Mouse (Mus musculus) layer of hippocampus, adult 11-12 months (tissue): ENCODE measurements around the gene Polr1d.

Experiments
- DNase-seq: peaks from one replicate; pipeline ENCODE4 v3.0.0; 2022; ENCODE audit warnings: low spot score

Polr1d gene

DNA sequence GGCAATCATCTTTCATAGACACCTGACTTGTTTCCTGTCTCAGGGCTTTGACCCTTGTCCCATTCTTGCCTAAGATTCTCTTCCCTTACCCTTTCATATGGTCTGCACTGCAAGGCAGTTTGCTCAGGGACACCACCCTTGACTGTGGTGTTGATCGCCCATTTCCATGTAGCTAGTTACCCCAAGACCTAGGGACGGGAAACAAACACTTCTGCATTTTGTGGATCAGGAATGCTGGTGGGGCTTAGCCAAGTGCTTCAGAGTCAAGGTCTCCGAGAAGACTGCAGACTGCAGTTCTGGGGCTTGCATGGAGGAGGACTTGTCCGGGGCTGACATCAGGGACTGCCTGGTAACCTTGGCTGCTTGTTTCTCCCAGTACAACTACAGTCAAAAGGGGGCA is 10.0 kb downstream of the Polr1d start:
- DNase-seq: no peak

DNA sequence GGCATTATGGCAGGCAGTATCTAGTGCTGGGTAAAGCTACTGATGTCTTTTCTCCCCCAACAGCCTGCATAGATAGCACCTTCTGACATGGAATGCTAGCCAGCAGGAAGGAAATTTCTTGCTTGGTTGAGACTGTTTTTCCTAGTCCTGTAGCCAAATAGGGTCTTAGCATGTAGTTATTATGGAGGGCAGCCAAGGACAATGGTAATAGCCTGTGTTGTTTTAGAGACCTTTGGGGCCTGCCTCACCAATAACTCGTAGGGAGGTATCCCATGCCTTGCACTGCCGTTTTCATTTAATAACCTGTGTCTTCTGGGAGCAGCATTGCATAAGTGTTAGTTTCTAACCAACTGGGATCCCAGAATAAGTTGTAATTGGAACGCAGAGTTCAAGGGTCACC is 13.0 kb downstream of the Polr1d start:
- DNase-seq: no peak

DNA sequence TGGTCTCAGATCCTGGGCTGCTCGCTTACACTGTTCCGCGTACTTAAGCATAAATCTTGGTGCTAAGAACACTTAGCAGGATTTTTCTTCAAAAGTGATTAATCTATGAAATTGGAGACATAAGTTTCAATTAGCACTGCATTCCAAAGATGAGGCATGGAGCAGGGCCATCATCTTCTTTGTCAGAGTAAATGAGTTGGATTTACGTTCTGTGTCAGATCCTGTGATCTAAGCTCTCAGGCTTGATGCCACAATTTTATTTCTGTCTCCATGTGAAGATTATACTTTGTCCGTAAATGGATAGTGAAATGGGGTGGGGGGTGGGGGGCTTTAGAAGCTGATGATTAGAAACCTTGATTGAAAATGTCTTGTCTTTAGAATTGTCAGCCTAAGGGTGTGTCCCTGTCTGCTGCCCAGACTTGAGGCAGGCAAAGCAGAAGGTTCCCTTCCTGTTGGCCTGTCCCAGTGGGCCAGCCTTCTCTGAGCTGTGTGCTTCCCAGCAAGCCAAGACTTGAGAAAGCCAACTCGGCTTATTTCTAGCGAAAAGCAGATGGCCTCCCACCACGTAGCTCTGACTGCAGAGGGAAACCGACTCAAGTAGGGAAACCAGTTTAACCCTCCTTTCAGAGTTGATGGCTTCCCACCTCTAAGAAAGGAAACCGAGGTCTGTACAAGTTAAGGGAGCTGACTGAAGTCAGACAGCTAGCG is 13.6 kb downstream of the Polr1d start:
- DNase-seq: no peak

DNA sequence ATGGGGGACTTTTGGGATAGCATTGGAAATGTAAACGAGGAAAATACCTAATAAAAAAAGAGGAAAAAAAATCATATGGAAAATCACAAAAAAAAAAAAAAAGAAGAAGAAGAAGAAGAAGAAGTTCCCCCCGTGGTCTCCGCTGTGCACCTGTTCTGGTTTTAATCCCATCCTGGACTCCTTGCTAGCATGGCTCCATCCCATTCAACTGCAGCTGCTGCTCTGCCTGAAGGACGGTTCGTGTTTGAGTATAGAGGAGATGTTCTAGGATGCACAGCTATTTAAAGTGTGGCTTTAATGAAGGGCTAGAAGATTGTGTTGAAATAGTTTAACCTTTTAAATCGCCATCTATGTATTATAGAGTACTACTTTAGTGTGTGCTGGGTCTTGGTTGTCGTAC is 15.6 kb downstream of the Polr1d start:
- no peak for DNase-seq

DNA sequence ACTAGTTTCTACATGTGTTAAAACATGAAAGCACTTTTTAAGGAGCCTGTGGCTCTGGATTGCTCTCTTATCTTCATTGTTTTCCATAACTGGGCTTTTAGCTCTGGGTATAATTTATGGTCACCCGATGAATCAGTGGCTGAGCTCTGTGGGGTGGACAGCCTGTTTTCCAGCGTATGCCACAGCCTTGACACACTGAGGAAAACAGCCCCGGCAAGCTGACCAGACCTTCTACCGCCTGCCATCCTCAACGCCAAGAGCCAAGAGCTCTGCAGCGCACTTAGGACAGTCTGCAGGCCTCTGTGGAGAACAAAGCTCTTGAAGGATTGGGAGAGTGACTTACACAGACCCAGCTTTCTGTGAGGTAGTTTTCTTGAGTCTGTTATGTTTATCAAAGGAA is 17.4 kb downstream of the Polr1d start:
- DNase-seq: no peak

DNA sequence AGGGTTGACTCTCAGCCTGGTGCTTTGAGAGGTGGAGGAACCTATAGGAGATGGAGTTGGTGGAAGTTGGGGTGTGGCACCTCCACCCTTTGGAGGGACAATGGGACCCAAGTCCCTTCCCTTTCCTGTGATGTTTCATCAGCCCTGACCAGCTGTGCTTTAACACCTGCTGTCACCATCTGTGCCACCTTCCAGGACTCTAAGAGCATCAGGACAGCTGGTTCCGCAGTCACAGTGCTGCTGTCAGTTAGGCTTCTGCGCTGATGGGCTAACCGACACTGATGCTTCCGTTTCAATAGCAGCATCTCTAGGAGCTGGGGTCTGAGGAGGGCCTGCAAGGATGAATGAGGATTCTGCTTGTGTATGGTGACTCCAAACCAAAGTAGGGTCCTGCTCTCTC is 19.7 kb downstream of the Polr1d start:
- DNase-seq: no peak

DNA sequence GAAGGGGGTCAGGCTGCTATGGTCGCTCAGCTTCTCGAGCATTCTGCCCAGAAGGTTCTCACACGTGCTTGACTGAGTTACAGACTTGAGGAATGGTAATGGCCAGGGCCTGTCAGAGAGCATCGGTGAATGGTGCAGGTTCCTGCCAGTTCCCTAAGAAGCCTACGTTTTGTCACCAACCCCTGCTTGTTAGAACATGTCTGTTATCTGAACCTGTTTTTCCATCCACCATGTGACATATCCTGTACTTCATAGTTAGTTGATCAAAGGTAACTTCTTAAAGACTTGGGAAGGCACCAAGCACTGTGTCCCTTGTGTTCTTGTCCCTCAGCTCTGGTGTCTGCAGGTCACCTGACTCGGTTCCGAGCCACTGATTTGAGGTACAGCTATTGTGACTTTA is 21.8 kb downstream of the Polr1d start:
- no peak for DNase-seq

DNA sequence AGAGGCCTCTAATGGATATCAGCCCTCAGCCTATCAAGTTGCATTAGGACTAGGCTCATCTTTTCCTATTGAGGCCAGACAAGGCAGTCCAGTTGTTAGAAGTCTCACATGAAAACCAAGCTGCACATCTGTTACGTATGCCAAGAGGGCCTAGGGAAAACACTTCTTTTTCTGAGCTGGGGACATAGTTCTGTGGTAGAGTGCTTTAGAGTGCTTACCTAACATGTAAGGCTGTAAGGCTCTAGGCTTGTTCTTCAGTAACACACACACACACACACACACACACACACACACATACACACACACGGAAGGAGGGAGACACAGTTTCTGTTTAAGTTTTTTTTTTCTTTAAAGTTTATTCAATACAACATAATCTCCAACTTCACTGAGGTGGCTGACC is 23.3 kb downstream of the Polr1d start:
- no peak for DNase-seq

DNA sequence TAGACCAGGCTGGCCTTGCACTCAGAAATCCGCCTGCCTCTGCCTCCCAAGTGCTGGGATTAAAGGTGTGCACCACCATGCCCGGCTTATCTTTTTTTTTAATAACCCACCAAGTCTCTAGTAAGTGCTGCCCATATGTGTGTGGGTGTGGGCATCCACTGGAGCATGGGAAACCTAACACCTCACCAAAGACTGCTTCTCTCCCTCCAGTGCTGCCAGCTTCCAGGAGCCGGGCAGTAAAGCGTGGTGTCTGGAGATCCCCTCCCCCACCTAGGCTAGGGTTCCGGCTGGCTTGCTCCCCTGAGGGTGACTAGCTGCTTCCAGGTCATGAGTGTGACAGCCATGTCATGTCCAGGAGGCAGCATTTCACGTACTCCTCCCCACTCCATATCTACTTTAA is 25.4 kb downstream of the Polr1d start:
- DNase-seq: no peak

DNA sequence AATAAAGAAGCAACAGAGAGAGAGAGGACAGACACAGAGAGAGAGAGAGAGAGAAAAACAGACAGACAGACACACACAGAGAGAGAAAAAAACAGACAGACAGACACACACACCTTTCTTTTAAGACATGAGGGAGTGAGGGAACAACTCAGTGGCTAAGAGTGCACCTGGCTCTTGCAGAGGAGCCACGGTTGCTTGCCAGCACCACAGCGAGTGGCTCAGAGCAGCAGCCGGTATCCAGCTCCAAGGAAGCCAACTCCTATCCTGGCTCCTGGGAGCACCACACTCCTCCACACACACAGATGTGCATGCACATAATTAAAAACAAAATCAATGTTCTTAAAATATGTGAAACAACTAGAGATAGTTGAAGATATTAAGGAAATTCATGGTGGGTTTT is 30.4 kb downstream of the Polr1d start:
- DNase-seq: no peak

DNA sequence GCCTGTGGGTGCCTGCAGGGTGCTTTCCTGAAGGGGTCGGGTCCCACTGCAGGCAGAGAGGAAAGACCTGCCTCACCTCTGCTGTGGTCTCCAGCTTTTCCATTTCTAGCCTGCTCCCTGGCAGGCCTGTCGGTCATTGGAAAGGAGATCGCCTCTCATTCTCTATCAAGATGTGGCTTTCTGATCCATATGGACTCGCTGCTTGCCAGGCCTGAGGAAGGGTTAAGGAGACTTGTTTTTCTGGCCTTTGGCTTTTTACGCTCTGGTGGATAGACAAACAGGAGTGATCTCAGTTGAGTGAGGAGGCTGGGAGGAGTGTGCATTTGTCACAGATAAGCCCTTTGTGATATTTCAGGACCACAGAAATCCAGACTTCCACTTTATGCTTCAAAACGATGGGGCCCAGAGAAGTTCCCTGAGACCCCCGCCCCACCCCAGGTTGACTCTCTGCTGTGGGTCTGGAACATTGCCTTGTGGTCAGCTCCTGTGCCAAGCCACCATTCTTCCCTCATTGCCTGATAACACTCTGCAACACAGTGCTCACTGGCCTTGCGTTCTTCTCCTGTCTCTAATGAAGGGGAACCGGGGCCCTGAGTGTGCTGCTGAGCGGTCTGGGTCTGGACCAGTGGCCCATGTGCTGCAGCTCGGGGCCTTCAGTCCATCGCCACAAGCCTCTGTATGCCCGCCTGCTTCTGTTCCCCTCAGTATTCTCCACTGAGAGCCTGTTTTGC is 32.2 kb downstream of the Polr1d start:
- DNase-seq: no peak

DNA sequence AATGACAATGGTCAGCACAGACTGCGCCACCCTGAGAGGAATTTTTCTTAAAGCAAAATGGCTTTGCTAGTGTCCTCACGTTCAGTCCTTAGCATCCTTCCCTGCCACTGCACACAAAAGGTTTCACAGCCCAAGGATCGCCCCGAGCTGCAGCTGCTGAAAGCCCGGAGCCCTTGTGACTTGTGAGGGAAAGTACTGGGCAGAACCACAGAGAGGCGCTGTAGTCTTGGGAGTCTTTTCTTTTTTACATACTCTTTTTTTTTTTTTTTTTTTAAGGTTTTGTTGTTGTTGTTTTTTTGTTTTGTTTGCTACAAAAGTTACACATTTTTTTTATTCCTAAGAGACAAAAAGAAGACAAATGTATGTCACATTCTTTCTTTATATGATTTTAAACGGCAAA is 37.9 kb downstream of the Polr1d start:
- DNase-seq: no peak

DNA sequence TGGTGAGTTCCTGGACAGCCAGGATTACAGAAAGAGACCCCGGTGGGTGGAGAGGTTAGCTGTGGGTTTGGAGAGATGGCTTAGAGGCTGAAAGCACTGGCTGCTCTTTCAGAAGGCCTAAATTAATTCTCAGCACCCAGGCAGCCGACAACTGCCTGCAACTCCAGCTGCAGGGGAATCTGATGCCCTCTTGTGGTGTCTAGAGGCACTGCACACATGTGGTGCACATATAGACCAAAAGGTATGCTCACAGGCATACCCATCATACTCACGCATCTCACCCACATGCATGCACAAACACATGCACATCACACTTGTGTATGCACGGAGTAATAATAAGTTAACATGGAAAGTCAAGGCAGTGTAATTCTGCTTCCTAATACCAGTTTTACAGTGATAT is 38.8 kb downstream of the Polr1d start:
- DNase-seq: no peak

DNA sequence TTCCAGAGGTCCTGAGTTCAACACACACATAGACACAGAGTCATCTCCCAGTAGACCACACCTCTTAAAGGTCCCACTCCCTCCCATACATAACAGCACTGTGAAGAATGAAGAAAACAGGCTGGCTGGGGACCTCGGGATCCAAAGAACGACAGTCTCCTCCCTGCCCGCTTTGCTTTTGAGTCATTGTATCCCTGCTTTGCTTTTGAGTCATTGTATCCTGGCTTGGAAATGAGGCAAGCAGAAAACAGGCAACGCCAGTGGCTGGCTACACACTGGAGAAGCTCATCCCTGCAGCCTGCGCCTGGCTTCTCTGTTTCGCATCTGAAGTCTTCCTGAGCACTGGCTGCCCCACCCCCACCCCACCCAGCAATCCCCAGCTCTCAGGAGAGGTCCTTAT is 40.2 kb downstream of the Polr1d start:
- no peak for DNase-seq

DNA sequence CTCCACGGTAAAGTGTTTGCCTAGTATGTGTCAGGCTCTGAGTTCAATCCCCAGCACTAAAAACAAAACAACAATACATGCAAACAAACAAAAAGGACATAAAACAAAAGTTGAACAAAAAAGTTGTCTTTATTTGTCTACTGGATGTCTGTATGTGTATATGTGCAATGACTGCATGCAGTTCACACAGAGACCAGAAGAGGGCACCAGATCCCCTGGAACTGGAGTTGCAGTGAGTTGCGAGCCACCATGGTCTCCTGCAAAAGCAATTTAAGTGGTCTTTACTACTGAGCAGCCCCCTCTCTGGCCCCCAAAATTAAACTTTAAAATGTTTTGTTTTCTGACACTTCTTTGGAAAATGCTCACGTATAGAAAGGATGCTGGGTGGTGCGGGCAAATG is 44.3 kb downstream of the Polr1d start:
- no peak for DNase-seq

DNA sequence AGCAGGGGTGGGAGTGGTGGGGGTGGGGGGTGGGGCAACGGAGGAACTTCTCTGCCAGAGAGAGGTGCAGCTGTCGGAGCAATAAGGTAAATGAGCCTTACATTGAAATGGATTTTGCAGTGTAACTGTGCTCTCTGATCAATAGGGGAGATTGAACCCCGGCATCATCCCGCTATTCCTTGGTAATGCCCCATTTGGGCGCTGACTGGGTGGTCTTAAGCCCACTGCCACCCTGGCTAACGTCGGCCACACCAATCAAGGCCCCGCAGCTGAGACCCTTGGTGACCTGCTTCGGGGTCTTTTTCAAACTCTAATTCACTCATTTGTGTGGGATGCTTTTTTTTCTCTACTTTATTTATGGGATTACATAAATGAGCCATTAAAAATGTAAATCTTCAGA is 47.9 kb downstream of the Polr1d start:
- no peak for DNase-seq

DNA sequence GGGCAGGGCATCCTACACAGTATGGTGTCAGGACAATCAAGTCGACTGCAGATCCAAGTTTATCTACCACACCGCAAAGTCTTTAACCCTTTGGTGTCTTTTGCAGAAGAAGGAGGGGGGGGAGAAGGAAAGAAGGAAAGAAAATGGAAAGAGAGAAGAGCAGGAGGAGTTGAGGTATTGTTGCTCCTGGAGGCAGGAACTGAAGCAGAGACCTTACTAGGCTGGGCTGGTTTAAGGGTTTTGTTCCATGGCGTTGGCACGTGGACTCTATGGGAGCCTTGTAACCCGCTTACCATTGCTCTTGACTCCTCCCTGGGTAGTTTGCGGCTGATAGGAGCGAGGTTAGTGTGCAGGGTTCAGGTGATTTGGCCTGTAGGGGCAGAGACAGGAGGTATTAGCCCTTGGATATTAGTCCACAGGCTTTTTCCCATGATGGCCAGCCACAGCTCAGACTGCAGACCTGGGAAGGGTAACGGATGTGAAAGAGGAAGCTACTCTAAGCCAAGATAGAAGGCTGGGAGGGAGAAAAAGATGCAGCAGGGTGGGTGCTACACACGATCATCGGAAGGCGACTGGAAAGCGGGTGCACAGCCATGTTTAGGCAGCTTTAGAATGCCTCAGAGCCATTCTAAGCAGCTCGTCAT is 48.8 kb downstream of the Polr1d start:
- no peak for DNase-seq

DNA sequence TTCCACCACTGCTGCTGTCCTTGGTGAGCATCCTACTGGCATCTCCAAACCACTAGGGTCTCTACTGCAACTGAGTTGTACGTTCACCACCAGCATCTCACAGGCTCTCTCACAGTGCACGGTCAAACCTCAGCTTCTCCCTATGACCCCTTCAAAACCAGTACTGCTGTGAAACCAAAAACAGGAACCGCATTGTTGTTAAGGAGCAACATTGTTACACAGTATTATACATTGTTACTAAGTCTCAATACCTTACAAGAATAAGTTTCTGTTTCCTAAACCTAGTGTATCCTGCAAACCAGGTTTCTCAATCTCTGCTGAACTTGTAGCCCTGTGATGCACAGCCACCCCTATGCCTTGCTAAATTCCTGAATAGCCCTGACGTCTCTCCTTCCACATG is 51.0 kb downstream of the Polr1d start:
- DNase-seq: no peak

DNA sequence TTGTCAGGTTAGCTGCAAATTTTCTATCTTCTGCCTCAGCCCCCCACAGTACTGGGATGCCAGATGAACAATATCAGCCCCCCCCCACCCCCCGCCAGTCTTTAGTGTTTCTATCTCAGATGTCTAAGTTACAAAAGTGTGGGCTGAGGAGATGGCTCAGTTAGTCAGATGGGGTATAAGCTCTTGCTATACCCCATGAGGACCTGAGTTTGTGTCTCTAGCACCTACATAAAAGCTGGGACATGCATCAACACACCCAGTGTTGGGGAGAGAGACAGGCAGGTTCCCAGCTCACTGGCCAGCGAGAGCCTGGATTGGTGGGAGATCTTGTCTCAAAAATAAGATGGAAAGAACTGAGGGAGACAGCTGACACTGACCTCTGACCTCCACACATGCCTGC is 52.6 kb downstream of the Polr1d start:
- DNase-seq: no peak

DNA sequence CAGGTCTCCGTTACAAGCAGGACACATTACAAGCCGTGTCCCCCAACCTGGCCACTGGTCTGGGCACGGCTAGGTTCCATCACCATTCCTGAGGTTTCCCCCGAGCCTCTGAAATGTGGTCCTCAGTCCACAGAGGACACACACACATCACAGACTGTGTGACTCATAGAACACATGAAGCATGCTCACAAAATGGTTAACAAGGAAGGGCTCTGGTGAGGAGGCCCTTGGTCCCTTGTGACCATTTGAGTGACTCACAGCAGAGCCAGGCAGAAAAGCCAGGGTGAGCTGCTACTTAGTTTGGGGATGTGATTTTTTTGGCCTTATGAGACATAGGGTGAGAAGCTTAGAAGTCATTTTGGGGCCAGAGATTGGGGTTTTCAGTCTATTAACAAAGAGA is 55.1 kb downstream of the Polr1d start:
- no peak for DNase-seq

DNA sequence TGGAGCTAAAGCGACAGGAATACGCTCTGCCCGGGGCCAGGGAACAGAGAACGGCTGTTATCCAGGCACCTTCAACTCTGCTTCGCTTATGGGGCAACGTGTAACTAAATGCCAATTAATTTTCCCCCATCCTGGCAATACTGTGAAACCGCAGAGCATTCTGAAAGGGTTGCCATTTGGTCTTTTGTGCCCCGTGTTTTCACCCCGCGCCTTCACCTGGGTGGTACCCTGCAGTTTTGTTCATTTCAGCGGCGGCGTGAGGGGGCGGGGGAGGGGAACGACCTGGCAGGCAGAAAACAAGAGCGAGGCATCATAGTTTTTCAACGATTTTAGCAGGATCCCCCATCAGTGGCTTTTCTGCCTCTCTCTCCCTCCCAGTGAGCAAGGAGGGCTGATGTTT is 56.8 kb downstream of the Polr1d start:
- DNase-seq: no peak

DNA sequence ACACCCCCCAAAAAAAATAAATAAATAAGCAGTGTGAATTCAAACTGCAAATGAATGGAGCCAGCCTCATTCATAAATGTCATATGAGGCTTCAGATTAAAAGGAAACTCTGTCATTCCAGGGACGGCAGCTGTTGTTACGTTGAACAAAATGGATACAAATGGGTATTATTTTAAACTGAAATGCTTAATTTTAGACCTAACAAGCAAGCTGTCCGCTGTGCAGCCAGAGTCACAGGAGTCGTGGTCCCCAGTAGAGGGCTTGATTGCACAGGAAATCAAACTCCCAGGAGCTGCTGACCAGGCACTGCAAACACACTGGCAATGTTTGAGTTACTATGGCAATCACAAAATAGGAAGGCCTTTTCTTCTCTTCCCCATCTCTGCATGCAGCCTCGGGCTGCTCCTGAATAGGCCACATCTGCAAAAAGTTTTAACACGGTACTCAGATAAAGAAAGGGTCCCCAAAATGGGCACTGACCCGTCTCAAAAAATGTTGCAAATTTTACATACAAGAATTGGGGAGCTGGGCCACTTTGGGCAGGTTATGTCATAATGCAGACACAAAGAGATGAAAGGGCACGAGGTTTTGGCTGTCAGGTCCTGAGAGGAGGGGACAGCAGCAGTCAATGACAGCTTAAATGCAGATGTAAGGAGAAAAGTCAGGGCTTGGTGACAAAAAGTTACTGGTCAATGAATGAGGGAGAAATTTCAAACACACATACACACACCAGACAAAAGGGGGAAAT is 57.7 kb downstream of the Polr1d start:
- no peak for DNase-seq

DNA sequence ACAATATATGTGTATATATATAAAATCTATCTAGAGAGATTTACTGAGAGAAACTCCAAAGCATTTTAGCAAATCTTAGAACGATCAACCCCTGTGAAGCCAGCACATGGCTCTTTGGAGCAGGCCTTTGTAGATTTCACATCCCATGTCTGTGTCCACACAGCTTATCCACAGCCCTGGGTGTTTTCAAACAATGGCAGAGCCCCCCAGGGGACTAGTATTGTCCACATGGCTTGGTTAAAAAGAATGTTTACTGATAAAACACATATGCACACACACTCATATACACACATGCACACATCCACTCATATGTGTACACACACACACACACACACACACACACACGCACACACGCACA is 58.2 kb downstream of the Polr1d start:
- no peak for DNase-seq
